Mouse (Mus musculus) heart, adult 18-20 months (tissue): ENCODE measurements at regions not wholly inside any gene's neighbourhood (a gene's known extent, or its start where the extent isn't known, plus 50 kb on each side); places are given as distances from the start of the nearest gene placed in this dataset.

Experiments
- DNase-seq, 2 experiments: peaks; one replicate each; pipeline ENCODE4 v3.0.0; 2021 to 2022; ENCODE audit warnings: mixed read lengths in 1 of 2

DNA sequence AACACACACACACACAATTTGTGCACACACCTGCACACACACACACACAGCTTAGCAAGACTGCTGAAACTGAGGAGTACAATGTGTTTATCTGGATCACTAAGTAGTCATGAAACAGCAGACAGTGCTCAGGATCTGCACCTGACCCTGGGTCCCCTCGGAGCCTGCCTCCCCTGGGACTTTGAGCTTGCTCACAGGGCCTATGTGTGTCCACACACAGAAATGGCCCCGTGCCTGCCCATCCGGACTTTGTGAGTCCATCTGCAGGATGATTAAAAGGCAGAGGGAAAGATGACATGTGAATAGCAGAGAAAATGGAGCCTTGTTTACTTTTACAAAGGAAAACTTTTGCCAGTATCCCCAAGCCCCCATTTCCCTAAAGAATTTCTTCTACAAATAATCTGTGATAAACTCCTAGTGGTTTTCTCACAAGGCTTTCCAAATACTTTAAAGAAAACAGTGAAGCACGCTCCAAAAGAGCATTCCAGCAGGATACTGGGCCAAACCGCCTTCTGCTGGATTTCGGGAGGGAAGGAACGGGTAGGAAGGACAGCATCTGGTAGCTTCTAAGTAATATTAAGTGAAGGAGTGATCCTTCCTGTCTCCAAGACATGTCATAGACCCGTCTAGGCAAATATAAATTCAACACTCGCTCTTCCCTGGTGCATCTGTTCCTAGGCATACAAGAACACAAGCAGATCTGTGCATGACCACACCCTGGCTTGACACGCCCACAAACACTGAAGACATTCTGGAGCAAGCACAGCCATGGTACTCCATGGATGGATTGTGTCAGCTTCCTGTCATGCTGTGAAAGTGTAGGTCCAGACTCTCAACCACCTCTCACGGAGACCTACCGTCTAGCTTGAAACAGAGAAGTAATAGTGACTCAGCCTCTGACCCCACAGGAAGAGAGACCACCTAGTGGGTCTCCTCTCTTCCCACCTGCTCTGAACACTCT, 52.1 kb upstream of the Zfp637 start:
- DNase-seq = peak; percentile 27 to 38

DNA sequence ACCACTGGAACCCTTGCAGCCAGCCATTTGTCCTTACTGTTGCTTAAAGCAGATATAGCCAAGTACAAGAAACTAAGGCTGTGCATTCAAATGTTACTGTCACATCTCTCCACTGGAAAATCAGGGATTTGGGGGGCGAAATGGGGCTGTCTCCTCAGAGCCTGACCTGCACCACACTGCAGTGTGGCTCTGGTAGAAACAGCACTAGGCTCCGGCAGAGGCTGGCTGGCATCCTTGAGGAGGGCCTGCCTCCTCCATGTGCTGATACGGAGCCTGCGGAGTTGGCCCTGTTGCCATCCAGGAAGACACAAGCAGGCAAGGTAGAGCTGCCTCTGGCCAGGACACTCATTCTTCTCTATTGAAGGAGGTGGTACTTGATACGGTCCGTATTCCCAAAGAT, 50.4 kb upstream of the Zfp637 start:
- no peak for DNase-seq
